In the genomic region with DNA sequence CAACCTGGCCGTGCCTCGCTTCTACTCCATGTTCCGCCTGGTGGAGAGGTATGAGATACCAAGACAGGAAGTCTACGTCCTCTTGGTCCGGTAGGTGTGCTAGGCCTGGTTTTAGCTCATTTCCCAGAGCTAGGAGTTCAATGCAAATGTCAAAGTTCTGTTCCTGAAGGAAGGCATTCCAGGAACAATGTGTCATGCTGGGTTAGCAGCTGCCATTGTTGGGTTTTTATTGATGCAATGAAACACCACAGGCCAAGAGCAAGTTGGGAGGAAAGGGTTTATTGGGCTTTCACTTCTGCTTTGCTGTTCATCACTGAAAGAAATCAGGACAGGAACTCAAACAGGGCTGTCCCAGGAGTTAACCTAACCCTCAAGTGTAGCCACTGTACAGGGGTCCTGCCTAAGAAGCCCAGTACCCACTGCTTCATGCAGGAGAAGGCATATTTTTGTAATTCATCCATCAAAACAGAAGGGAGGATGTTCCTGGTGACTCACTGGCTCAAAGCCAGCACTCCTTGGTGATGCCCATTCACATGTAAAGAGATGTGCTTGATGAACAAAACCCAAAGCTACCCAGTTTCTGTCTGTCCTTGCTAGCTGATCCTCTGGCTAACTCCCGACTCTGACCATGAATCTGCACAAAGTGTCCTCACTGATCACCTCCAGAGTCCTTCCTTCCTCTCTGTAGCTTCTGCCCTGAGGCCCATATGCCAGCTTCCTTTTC, we compare ENCODE assay signal across 18 mouse cellular contexts. TPM values are rescaled to one million over a fixed set of nuclear protein-coding genes. Genes with fewer than 3 reads are reported as not detected.
DNase-seq lines count a peak whose midpoint lies in the region; ATAC-seq and TF ChIP-seq lines count a peak whose summit lies in the region.
"Had no signal": no experiment of that assay in that cellular context is flagged by ENCODE, and none has a peak within 500 bp of the region (broad histone marks: within the 10 kb centered on the region; RNA-seq: fewer than 3 reads in every experiment).

No protein-coding gene starts in this region.

- 85% methylated on average over 6 of the region's 6 CpGs for WGBS in kidney, embryonic 14.5 days

- H3K79me2 ChIP-seq in CH12.LX (replicated peaks; ENCODE audit: control insufficient read depth, extremely low read depth, insufficient read depth, poor library complexity, severe bottlenecking) = no peaks in the 10 kb centered on the region

- ATAC-seq in kidney, embryonic 14.5 days (ENCODE audit: low FRiP score, low TSS enrichment) = no peak
- ATAC-seq: liver, embryonic 12.5 days had no signal

- peaks cover 3% of the 10 kb centered on the region for H3K9me3 ChIP-seq in CH12.LX (replicated peaks; ENCODE audit: low read length)
- no peaks in the 10 kb centered on the region for H3K9me3 ChIP-seq in kidney, embryonic 14.5 days (ENCODE audit: control insufficient read depth, low read length)
- H3K9me3 ChIP-seq: embryonic facial prominence, embryonic 12.5 days; heart, embryonic 13.5 days; limb, embryonic 10.5 days; liver, embryonic 12.5 days; lung, embryonic 15.5 days; neural tube, embryonic 13.5 days had no signal

- TF ChIP-seq CTCF in CH12.LX (conservative IDR thresholded peaks at IDR 0.05 in 1 of 2, IDR thresholded peaks at IDR 0.05 in 1 of 2; ENCODE audit: low read depth in 2 of 2, low read length in 2 of 2) = 0 out of 4 replicates have a peak, but pooled peaks of 1 of the 2 experiments have one; percentile 8

- H3K4me1 ChIP-seq in CH12.LX (ENCODE audit: control insufficient read depth in 1 of 2, insufficient read depth in 2 of 2) = peaks cover 3 to 16% of the 10 kb centered on the region in 2 experiments; a peak in 3 of 4 replicates
- no peaks in the 10 kb centered on the region for H3K4me1 ChIP-seq in kidney, embryonic 14.5 days (ENCODE audit: control insufficient read depth, insufficient read depth, low read length)
- H3K4me1 ChIP-seq: heart, embryonic 13.5 days; limb, embryonic 10.5 days; liver, embryonic 12.5 days; lung, embryonic 15.5 days; neural tube, embryonic 13.5 days had no signal

- no peak overlapping the region for H3K9ac ChIP-seq in CH12.LX (ENCODE audit: insufficient read depth, low read depth)
- H3K9ac ChIP-seq in kidney, embryonic 14.5 days (ENCODE audit: low read depth, low read length) = no peak overlapping the region
- H3K9ac ChIP-seq: embryonic facial prominence, embryonic 12.5 days; heart, embryonic 13.5 days; liver, embryonic 12.5 days; lung, embryonic 15.5 days; neural tube, embryonic 13.5 days had no signal

- no peak overlapping the region for H3K4me3 ChIP-seq in CH12.LX (replicated peaks in 1 of 3; ENCODE audit: low read depth in 2 of 3, low read length in 2 of 3, poor library complexity in 1 of 3)
- H3K4me3 ChIP-seq in kidney, embryonic 14.5 days (ENCODE audit: low read length) = no peak overlapping the region
- H3K4me3 ChIP-seq: embryonic facial prominence, embryonic 12.5 days; heart, embryonic 13.5 days; limb, embryonic 10.5 days; liver, embryonic 12.5 days; lung, embryonic 15.5 days; neural tube, embryonic 13.5 days had no signal

- H3K27me3 ChIP-seq in CH12.LX (replicated peaks) = peaks cover 2% of the 10 kb centered on the region
- no peaks in the 10 kb centered on the region for H3K27me3 ChIP-seq in kidney, embryonic 14.5 days (ENCODE audit: control insufficient read depth, insufficient read depth, low read length)
- H3K27me3 ChIP-seq: embryonic facial prominence, embryonic 12.5 days; liver, embryonic 12.5 days; lung, embryonic 15.5 days; neural tube, embryonic 13.5 days had no signal

- no peak overlapping the region for H3K27ac ChIP-seq in CH12.LX (ENCODE audit: insufficient read depth, low read depth)
- H3K27ac ChIP-seq in kidney, embryonic 14.5 days (ENCODE audit: low read depth, low read length) = no peak overlapping the region
- H3K27ac ChIP-seq: embryonic facial prominence, embryonic 12.5 days; heart, embryonic 13.5 days; limb, embryonic 10.5 days; liver, embryonic 12.5 days; lung, embryonic 15.5 days; neural tube, embryonic 13.5 days had no signal

- dilution Hi-C loops in CH12.LX (cut with MboI; ENCODE audit: extremely low pct_ligation_motif_present, extremely low pct_unique_long_range_greater_than_20kb, low sequenced_read_pairs) = no loop called here

- in situ Hi-C loops in CH12.LX (cut with MboI; ENCODE audit: low pct_ligation_motif_present, low pct_unique_long_range_greater_than_20kb, low sequenced_read_pairs) = no loop called here

- no peak for TF ChIP-seq POLR2A in CH12.LX (IDR thresholded peaks at IDR 0.05; ENCODE audit: low read depth, low read length)

- no peak for TF ChIP-seq RAD21 in CH12.LX (IDR thresholded peaks at IDR 0.05; ENCODE audit: low read depth, low read length)

- no peak for TF ChIP-seq EP300 in CH12.LX (IDR thresholded peaks at IDR 0.05; ENCODE audit: low read length)

- DNase-seq in layer of hippocampus, postnatal 10 days (ENCODE audit: low spot score in 2 of 2) = peak; percentile 13 to 19
- no peak for DNase-seq in layer of hippocampus, postnatal 25 days (ENCODE audit: extremely low spot score in 1 of 2, low spot score in 1 of 2)
- DNase-seq in CH12.LX (ENCODE audit: extremely low read depth) = no peak
- DNase-seq in brain, adult 2 months (ENCODE audit: low read depth, low spot score) = peak; percentile 63
- DNase-seq in cerebellum, postnatal 36 days = peak; percentile 45 to 54
- no peak for DNase-seq in urinary bladder, postnatal 14 days (ENCODE audit: low spot score)
- no peak for DNase-seq in lung, postnatal 36 days
- DNase-seq: adrenal gland, postnatal 36 days; gastrocnemius, postnatal 36 days; spleen, adult 18-20 months had no signal

- H3K4me2 ChIP-seq in CH12.LX (ENCODE audit: insufficient read depth, low read depth, poor library complexity, severe bottlenecking) = 0 out of 2 replicates have a peak overlapping the region, but pooled peaks have one; percentile 3
- no peak overlapping the region for H3K4me2 ChIP-seq in kidney, embryonic 14.5 days (replicated peaks; ENCODE audit: low read depth, low read length)
- H3K4me2 ChIP-seq: embryonic facial prominence, embryonic 12.5 days; heart, embryonic 13.5 days; liver, embryonic 12.5 days; lung, embryonic 15.5 days; neural tube, embryonic 13.5 days had no signal

- H3K36me3 ChIP-seq in CH12.LX (replicated peaks in 1 of 2; ENCODE audit: control insufficient read depth in 1 of 2, insufficient read depth in 1 of 2, low read length in 1 of 2) = no peaks in the 10 kb centered on the region
- H3K36me3 ChIP-seq in kidney, embryonic 14.5 days (ENCODE audit: control insufficient read depth, insufficient read depth, low read length) = no peaks in the 10 kb centered on the region
- H3K36me3 ChIP-seq: embryonic facial prominence, embryonic 12.5 days; heart, embryonic 13.5 days; limb, embryonic 10.5 days; liver, embryonic 12.5 days; lung, embryonic 15.5 days; neural tube, embryonic 13.5 days had no signal

TF ChIP-seq in CH12.LX, 34 proteins besides CTCF, POLR2A, EP300 and RAD21:
- TF ChIP-seq IRF4 (IDR thresholded peaks at IDR 0.05; ENCODE audit: low read depth, low read length) = peak; percentile 48; the same call in 1 of the 2 replicates
- TF ChIP-seq GABPA (IDR thresholded peaks at IDR 0.05; ENCODE audit: insufficient replicate concordance, low read depth, low read length) = no peak

RNA-seq across cellular contexts. Expression of a gene that starts 52.8 kb away (rescaled TPM):
- total RNA-seq in layer of hippocampus, postnatal 10 days (2021) = 100 to 1,000 TPM; 201 to 207 TPM
- total RNA-seq in layer of hippocampus, postnatal 25 days (2021) = 100 to 1,000 TPM; 222 to 253 TPM
- total RNA-seq in CH12.LX (2012; rRNA removed) = 109 and 116 TPM in 2 replicates
- total RNA-seq in CH12.LX (2014; rRNA removed) = 206 and 211 TPM in 2 replicates
- 90.6 and 113 TPM in 2 replicates for polyA plus RNA-seq in CH12.LX (2012; ENCODE audit: insufficient read length, low read depth)
- 95.2 and 100 TPM in 2 replicates for polyA plus RNA-seq in kidney, embryonic 14.5 days (2014; fragmentation: Nextera tagmentation; extraction: Ambion mirVana)

RNA-seq across cellular contexts. Expression of a gene that starts 55.6 kb away (rescaled TPM):
- total RNA-seq in layer of hippocampus, postnatal 10 days (2021) = under 1 TPM; 0.29 to 0.32 TPM
- total RNA-seq in layer of hippocampus, postnatal 25 days (2021) = under 1 TPM; 0.44 to 0.54 TPM
- total RNA-seq in CH12.LX (2012; rRNA removed) = not detected in 2 replicates
- total RNA-seq in CH12.LX (2014; rRNA removed) = not detected in 2 replicates
- 0.08 TPM in 1 of 2 replicates, not detected in the other for polyA plus RNA-seq in CH12.LX (2012; ENCODE audit: insufficient read length, low read depth)
- polyA plus RNA-seq in kidney, embryonic 14.5 days (2014; fragmentation: Nextera tagmentation; extraction: Ambion mirVana) = 0.09 TPM in 1 of 2 replicates, not detected in the other
- total RNA-seq: adrenal gland, postnatal 36 days; hematopoietic stem cell, adult 5-6 weeks had no signal
- polyA plus RNA-seq: limb, embryonic 10.5 days; liver, embryonic 12.5 days had no signal

RNA-seq across cellular contexts. Expression of a gene that starts 59.6 kb away (rescaled TPM):
- total RNA-seq in layer of hippocampus, postnatal 10 days (2021) = 10 to 100 TPM; 31.5 to 34.1 TPM
- 10 to 100 TPM; 46.4 to 47.7 TPM for total RNA-seq in layer of hippocampus, postnatal 25 days (2021)
- total RNA-seq in CH12.LX (2012; rRNA removed) (13.4 and 16.9 TPM in 2 replicates), CH12.LX (2014; rRNA removed) (10.6 and 11.9 TPM in 2 replicates)
- polyA plus RNA-seq in CH12.LX (2012; ENCODE audit: insufficient read length, low read depth) = 14.6 and 16.3 TPM in 2 replicates
- 9.4 and 13.5 TPM in 2 replicates for polyA plus RNA-seq in kidney, embryonic 14.5 days (2014; fragmentation: Nextera tagmentation; extraction: Ambion mirVana)

Comparison
In these comparisons a context has a peak if more than half of its experiments do, and no peak if none do; other contexts are left out.
1. DNase-seq: peak in layer of hippocampus, postnatal 10 days (2 of 2), brain, adult 2 months (single experiment) and cerebellum, postnatal 36 days (2 of 2); none in layer of hippocampus, postnatal 25 days (0 of 2), CH12.LX (single experiment), urinary bladder, postnatal 14 days (single experiment) and lung, postnatal 36 days (single experiment).